Comparison of ENCODE assay signal across 8 mouse cellular contexts in genomic region chr9:103366356-103366755, GRCm38 (mm10). TPM values are rescaled to one million over a fixed set of nuclear protein-coding genes. Genes with fewer than 3 reads are reported as not detected.
DNase-seq lines count a peak whose midpoint lies in the region; ATAC-seq lines count a peak whose summit lies in the region.

No protein-coding gene starts in this region.

- no peaks in the 10 kb centered on the region for H3K27me3 ChIP-seq in kidney, embryonic 15.5 days
- H3K27me3 ChIP-seq in embryonic facial prominence, embryonic 10.5 days (replicated peaks; ENCODE audit: low read depth, poor library complexity, severe bottlenecking), result no peaks in the 10 kb centered on the region
- H3K27me3 ChIP-seq in hindbrain, embryonic 16.5 days (replicated peaks; ENCODE audit: control insufficient read depth, insufficient read depth, low read length), result no peaks in the 10 kb centered on the region
- no peaks in the 10 kb centered on the region for H3K27me3 ChIP-seq in midbrain, embryonic 16.5 days (ENCODE audit: control insufficient read depth, insufficient read depth, low read depth, low read length)

- peak overlapping the region; percentile 59 for H3K4me2 ChIP-seq in kidney, embryonic 15.5 days
- H3K4me2 ChIP-seq in hindbrain, embryonic 16.5 days (ENCODE audit: low read length), result peak overlapping the region; percentile 62
- H3K4me2 ChIP-seq in midbrain, embryonic 16.5 days (ENCODE audit: low read length), result peak overlapping the region; percentile 61

- H3K36me3 ChIP-seq in kidney, embryonic 15.5 days, result peaks cover 18% of the 10 kb centered on the region
- peaks cover 36% of the 10 kb centered on the region for H3K36me3 ChIP-seq in embryonic facial prominence, embryonic 10.5 days (replicated peaks)
- 0 out of 2 replicates have a peak, but pooled peaks cover 2% of the 10 kb centered on the region for H3K36me3 ChIP-seq in hindbrain, embryonic 16.5 days (ENCODE audit: control insufficient read depth, insufficient read depth, low read length)
- H3K36me3 ChIP-seq in midbrain, embryonic 16.5 days (ENCODE audit: control insufficient read depth, insufficient read depth, low read length), result no peaks in the 10 kb centered on the region

- no peak for ATAC-seq in kidney, embryonic 15.5 days (replicated peaks; ENCODE audit: low FRiP score)
- no peak for ATAC-seq in hindbrain, embryonic 16.5 days
- ATAC-seq in midbrain, embryonic 16.5 days, result no peak

- H3K4me3 ChIP-seq in kidney, embryonic 15.5 days (replicated peaks), result peak overlapping the region; percentile 85
- H3K4me3 ChIP-seq in embryonic facial prominence, embryonic 10.5 days, result peak overlapping the region; percentile 93
- peak overlapping the region; percentile 38 for H3K4me3 ChIP-seq in hindbrain, embryonic 16.5 days (ENCODE audit: low read length)
- peak overlapping the region; percentile 88 for H3K4me3 ChIP-seq in midbrain, embryonic 16.5 days (ENCODE audit: low read depth, low read length)

- H3K4me1 ChIP-seq in kidney, embryonic 15.5 days, result peaks cover 19% of the 10 kb centered on the region
- H3K4me1 ChIP-seq in embryonic facial prominence, embryonic 10.5 days, result peaks cover 35% of the 10 kb centered on the region
- peaks cover 18% of the 10 kb centered on the region for H3K4me1 ChIP-seq in hindbrain, embryonic 16.5 days (ENCODE audit: control insufficient read depth, insufficient read depth, low read depth, low read length)
- peaks cover 18% of the 10 kb centered on the region for H3K4me1 ChIP-seq in midbrain, embryonic 16.5 days (ENCODE audit: control insufficient read depth, insufficient read depth, low read length)

- peak overlapping the region; percentile 47 for H3K9ac ChIP-seq in kidney, embryonic 15.5 days
- peak overlapping the region; percentile 52 for H3K9ac ChIP-seq in hindbrain, embryonic 16.5 days (ENCODE audit: low read depth, low read length)
- peak overlapping the region; percentile 40 for H3K9ac ChIP-seq in midbrain, embryonic 16.5 days (ENCODE audit: low read depth, low read length)

- DNase-seq in kidney, adult 8-10 months, result no peak
- DNase-seq in embryonic facial prominence, embryonic 10.5 days (ENCODE audit: low spot score), result no peak
- DNase-seq in gastrocnemius, adult 18-20 months (ENCODE audit: low spot score), result no peak
- DNase-seq in adrenal gland, adult 18-20 months (ENCODE audit: low spot score in 2 of 2), result no peak
- no peak for DNase-seq in cerebellum, adult 11 months

- H3K9me3 ChIP-seq in kidney, embryonic 15.5 days (replicated peaks), result no peaks in the 10 kb centered on the region
- H3K9me3 ChIP-seq in embryonic facial prominence, embryonic 10.5 days, result no peaks in the 10 kb centered on the region
- H3K9me3 ChIP-seq in hindbrain, embryonic 16.5 days (ENCODE audit: control insufficient read depth, low read length), result no peaks in the 10 kb centered on the region
- no peaks in the 10 kb centered on the region for H3K9me3 ChIP-seq in midbrain, embryonic 16.5 days (replicated peaks; ENCODE audit: control insufficient read depth, low read length, poor library complexity, severe bottlenecking)

- H3K27ac ChIP-seq in kidney, embryonic 15.5 days, result peak overlapping the region; percentile 82
- peak overlapping the region; percentile 98 for H3K27ac ChIP-seq in embryonic facial prominence, embryonic 10.5 days (replicated peaks)
- H3K27ac ChIP-seq in hindbrain, embryonic 16.5 days (ENCODE audit: low read depth, low read length), result peak overlapping the region; percentile 69
- H3K27ac ChIP-seq in midbrain, embryonic 16.5 days (ENCODE audit: low read length), result peak overlapping the region; percentile 75

- WGBS in kidney, embryonic 15.5 days, result 60% methylated on average over 9 of the region's 9 CpGs
- 55% methylated on average over 9 of the region's 9 CpGs for WGBS in embryonic facial prominence, embryonic 10.5 days
- WGBS in hindbrain, embryonic 16.5 days, result 59% methylated on average over 9 of the region's 9 CpGs
- WGBS in midbrain, embryonic 16.5 days, result 48% methylated on average over 9 of the region's 9 CpGs

RNA-seq across cellular contexts. Expression of gene Cdv3, which starts 0.7 kb away (rescaled TPM):
- 110 and 144 TPM in 2 replicates for polyA plus RNA-seq in kidney, embryonic 15.5 days (2015; fragmentation: Nextera tagmentation; extraction: Ambion mirVana)
- 184 and 185 TPM in 2 replicates for polyA plus RNA-seq in embryonic facial prominence, embryonic 10.5 days (2016; fragmentation: Nextera tagmentation; extraction: Ambion mirVana)
- polyA plus RNA-seq in hindbrain, embryonic 16.5 days (2015; fragmentation: Nextera tagmentation; extraction: Ambion mirVana), result 78.5 and 91.0 TPM in 2 replicates
- 87.9 and 89.0 TPM in 2 replicates for polyA plus RNA-seq in midbrain, embryonic 16.5 days (2015; fragmentation: Nextera tagmentation; extraction: Ambion mirVana)
- total RNA-seq in gastrocnemius, adult 18-20 months (2021), result 100 to 1,000 TPM; 205 to 250 TPM
- 100 to 1,000 TPM; 156 to 299 TPM for total RNA-seq in adrenal gland, adult 18-20 months (2021)

Comparison
In these comparisons a context has a peak if more than half of its experiments do, and no peak if none do; other contexts are left out.
1. H3K4me3 ChIP-seq: peak in every context shown above with its lines; median percentile 93 in embryonic facial prominence, embryonic 10.5 days; 88 in midbrain, embryonic 16.5 days; 85 in kidney, embryonic 15.5 days; 38 in hindbrain, embryonic 16.5 days.